Mouse (Mus musculus): ENCODE results near the gene Prpf3.

- TF ChIP-seq POLR2A (IDR thresholded peaks at IDR 0.05; ENCODE audit: control insufficient read depth, extremely low read depth, insufficient read depth, low read length, poor library complexity) (no peak), CTCF (IDR thresholded peaks at IDR 0.05; ENCODE audit: borderline replicate concordance, control insufficient read depth, extremely low read depth, insufficient read depth, low read length, poor library complexity) (no peak)
Measured at GRCm38 (mm10) chr3:95887596-95887995, 31.9 kb upstream of the Prpf3 start.

Measured in thymus, adult 2 months (tissue).